Mouse (Mus musculus): ENCODE results near the gene Zcchc17. TPM values are rescaled to one million over a fixed set of nuclear protein-coding genes. Genes with fewer than 3 reads are reported as not detected.

Zcchc17 gene
- polyA plus RNA-seq, 1 experiment from 2014 or later: 79.6 TPM

Other genes with a start within 250 kb of the Zcchc17 start
- 0.27 and 0.32 TPM in 2 replicates for gene Hcrtr1, start 220.6 kb downstream of the Zcchc17 start, polyA plus RNA-seq (2016; fragmentation: Nextera tagmentation; extraction: Ambion mirVana)
- gene Tinagl1, start 184.8 kb downstream of the Zcchc17 start, polyA plus RNA-seq (2016; fragmentation: Nextera tagmentation; extraction: Ambion mirVana): 11.8 and 12.9 TPM in 2 replicates
- not detected in 2 replicates for gene Gm853, start 137.5 kb downstream of the Zcchc17 start, polyA plus RNA-seq (2016; fragmentation: Nextera tagmentation; extraction: Ambion mirVana)
- 154 and 159 TPM in 2 replicates for gene Serinc2, start 80.7 kb downstream of the Zcchc17 start, polyA plus RNA-seq (2016; fragmentation: Nextera tagmentation; extraction: Ambion mirVana)
- 14.6 and 14.9 TPM in 2 replicates for gene Fabp3, start 51.3 kb downstream of the Zcchc17 start, polyA plus RNA-seq (2016; fragmentation: Nextera tagmentation; extraction: Ambion mirVana)
- gene Gm10570, start 51.3 kb downstream of the Zcchc17 start, polyA plus RNA-seq (2016; fragmentation: Nextera tagmentation; extraction: Ambion mirVana): not detected in 2 replicates
- 188 and 193 TPM in 2 replicates for gene Snrnp40, start 189 bp upstream of the Zcchc17 start, polyA plus RNA-seq (2016; fragmentation: Nextera tagmentation; extraction: Ambion mirVana)
- 4.4 and 5.8 TPM in 2 replicates for gene Nkain1, start 214.2 kb upstream of the Zcchc17 start, polyA plus RNA-seq (2016; fragmentation: Nextera tagmentation; extraction: Ambion mirVana)

Data from embryonic facial prominence, embryonic 12.5 days (tissue).